Mouse (Mus musculus) frontal cortex, adult (tissue): ENCODE measurements around the gene Cdkn2c.

ENCODE experiments used
- ATAC-seq: cut with Nextera tagmentation; 2 replicates; pipeline ENCODE4 v1.9.2; 2017; ENCODE audit warnings: mild to moderate bottlenecking, moderate library complexity, mixed read lengths; ENCODE audit not compliant: low TSS enrichment

The Cdkn2c gene

DNA sequence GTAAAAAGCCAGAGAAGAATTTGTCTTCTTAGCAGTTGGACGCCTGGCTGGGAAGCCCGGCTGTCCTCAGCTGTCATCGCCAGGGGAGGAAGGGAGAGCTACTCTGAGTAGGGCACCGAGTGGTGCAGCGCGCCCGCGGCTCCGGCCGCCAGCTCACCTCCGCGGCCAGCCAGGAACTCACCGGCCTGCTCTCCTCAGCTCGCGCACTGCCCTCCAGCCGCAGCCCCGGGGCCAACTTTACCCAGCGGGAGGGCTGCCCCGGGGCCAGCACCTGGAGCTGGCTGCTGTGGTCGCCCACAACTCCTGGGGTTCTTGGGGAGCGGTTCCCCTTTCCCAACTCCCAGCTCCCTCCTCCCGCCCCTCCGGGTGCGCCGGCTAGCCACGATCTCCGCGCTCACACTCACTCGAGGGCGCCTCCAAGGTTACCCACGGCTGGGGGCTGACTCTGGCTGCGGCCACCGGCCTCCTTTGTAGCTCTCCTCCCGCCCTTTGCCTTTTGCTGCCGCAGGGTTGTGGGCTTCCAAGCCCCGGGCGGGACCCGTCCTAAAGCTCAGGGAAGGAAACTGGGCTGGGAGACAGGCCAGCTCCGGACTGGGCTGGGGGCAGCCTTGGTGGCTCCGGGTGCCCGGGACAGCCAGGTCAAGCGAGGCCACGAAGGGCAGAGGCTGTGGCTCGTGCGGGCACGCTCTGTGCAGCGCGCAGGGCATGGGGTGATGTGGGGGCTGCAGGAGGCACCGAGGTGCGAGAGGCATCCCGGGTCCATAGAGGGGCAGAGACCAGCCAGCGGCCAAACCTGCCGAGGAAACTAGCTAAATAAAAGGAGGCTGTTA is 9.8 kb downstream of the Cdkn2c start:
- ATAC-seq, result peak; percentile 72

DNA sequence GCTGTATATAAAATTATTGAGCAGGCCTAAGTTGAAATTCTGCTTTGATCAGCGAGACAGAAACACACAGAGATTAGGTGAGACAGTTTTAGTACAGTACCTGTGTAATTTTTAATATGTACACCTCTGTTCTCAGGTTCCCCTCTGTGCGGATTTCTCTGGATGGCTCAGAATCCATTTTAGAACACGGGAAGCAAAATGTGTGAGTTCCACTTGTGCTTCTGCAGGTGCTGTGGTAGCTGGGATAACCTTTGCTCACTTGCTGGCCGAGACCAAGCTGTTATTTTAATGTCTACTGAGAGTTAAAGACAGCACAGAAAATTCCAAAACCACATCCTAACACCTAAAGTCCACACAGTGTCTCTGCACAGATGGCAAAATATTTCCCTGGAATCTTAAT is 10.7 kb downstream of the Cdkn2c start:
- no peak for ATAC-seq

DNA sequence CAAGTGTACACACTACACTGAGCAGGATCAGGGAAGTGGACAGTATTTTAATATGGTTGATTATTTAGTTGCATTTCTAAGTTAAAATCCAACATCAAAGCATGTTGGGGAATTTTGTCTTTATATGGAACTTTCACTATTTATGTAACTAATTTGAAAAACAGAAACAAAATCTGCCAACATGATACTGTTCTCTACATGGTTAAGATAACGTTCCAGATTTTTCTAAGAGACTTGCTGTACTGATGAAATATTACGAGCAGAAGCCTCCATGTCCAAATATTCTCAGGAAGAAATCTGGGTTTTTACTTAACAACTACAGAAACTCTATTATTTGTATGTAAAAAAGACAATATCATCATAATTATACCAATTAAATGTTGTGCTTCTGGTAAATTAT is 11.3 kb downstream of the Cdkn2c start:
- ATAC-seq, result no peak

DNA sequence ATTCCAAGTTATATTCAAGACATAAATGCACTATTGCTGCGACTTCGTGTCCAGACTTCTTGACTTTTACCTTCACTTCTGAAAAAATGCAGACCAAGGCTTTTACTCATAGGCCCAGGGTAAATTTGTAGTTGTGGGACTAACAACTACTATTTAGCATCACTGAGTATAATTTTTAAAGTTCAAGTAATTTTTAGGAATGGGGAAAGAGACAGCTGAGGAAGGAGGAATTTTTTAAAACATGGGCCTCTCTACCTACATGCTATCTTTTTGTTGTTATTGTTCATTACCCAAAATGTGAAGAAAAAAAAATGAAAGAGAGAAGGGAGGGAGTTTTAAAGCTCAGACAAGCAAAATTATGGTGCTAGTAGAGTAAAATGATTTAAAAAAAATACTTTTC is 12.3 kb downstream of the Cdkn2c start:
- no peak for ATAC-seq

DNA sequence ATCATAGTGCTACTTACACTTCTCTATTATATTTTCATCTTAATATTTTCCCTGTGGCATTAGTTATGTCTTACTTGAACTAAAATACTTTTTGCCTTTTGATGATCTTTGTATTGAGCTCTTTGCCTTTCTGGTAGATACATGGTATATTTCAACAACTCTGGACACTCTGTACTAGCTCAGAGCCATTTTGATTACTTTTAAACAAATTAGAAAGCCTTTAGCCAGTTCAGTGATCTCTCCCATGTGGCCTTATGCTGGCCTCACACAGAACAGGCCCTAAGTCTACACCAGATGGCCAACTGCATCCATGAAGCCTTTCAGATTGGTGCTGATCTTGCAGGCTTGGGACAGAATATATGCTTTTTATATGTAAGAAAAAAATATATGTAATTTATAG is 13.7 kb downstream of the Cdkn2c start:
- ATAC-seq, result no peak

DNA sequence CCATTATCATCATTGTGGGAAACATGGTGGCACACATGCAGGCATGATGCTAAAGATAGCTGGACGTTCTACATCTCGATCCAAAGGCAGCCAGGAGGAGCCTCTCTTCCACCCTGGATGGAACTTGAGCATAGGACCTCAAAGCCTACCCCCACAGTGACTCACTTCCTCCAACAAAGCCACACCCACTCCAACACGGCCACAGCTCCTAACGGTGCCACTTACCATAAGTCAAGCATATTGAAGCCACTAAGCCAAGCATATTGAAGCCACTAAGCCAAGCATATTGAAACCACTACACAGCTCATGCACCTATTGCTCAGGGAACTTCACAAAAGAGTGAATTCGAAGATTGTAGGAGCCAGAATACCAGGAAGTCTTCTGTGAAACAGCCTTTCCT is 17.7 kb downstream of the Cdkn2c start:
- no peak for ATAC-seq

DNA sequence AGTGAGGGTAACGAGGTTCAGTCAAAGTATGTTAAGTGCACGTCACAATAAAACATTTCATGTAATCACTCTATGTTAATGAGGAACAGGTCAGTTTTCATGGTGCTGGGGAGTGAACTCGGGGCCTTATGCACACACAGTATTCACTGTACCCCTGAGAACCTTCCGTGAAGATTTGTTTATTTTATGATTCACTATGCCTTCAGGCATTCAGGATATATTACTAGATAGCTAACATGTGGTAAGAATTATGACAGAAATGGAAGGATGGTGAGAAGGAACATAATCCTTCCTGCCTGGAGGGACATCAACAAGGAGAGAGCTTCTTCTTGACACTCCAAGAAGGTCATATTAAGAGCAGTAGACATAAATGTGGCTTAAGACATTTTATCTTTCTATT is 19.7 kb downstream of the Cdkn2c start:
- no peak for ATAC-seq

DNA sequence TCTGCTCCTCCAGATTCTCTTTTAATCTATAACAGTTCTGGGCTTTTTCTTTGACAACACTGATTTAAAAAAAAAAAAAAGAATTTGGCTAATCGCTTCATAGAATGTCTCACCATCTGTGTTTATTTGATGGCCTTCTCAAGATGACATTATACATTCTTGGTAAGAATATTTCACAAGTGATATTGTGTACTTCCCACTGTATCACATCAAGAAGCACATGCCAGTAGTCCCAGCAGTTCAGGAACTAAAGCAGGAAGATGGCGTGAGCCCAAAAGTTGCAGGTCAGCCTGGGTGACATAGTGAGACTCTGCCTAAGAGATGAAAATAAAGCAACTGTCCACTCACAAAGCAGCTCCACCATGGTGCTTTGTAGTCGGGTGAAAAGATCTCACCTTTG is 25.5 kb downstream of the Cdkn2c start:
- ATAC-seq, result no peak

DNA sequence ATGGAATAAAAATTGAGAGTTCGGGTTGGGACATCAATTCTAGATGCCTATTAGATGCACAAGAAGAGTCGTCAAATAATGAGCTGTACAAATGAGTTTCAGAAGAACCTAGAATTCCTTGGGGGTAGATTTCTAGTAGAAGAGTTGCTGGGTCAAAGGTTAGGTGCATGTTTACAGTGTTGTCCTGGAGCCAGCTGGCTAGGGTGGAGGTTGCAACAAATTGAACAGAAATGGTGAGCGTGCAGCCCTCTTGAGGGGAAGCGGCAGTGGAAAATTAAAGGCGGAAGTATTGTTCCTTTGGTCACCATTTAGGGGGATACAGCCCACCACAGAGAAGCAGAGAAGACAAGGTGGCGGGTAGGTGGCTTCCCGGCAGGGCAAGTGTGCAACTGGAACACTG is 26.8 kb downstream of the Cdkn2c start:
- ATAC-seq, result no peak

DNA sequence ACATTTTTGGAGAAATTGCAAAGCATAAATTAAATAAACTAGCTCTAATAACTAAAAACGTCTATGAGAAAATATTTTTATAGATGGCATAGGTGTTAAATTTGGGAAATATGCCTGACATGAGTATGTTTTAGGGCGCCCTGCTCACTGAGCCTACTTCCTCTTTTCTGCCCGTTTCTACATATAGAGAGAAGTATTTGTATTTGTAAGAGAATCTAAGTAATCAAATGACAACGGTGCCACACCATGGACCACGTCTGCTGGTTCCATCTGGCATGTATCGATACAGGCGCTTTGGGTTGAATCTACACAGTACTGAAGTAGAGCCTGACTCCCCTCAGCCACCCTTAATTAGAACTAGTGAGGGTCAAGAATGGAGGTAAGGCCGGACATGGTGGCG is 27.6 kb downstream of the Cdkn2c start:
- ATAC-seq, result no peak

DNA sequence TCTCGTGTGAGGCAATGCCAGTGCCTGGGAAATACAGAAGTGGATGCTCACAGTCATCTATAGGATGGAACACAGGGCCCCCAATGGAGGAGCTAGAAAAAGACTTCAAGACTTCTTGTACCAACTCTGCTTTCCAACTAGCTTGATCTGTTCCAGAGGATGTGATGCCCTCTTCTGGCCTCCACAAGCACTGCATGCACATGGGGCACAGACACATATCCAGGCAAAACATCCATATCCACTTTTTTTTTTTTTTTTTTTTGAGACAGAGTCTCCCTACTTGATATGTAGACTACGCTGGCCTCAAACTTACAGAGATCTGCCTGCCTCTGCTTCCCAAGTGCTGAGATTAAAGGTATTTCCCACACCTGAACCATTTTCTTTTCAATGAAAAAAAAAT is 32.0 kb downstream of the Cdkn2c start:
- no peak for ATAC-seq

DNA sequence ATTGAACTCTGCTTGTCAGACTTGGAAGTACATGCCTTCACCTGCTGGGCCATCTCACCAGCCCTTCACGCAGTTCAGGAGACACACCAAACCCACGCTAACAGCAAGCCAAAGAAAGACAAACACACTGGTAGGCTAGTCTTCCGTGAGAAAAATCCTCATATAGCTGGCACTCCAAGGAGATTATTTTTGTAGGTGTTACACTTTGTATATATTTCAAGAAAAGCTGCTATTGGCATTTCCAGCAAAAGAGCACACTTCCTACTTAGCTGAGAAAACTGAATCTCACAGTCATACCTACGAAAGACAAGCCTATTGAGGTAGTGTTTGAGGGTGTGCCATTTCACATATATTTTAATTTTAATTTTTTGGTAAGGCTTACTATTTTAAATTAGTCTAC is 36.0 kb downstream of the Cdkn2c start:
- ATAC-seq, result peak; percentile 80

DNA sequence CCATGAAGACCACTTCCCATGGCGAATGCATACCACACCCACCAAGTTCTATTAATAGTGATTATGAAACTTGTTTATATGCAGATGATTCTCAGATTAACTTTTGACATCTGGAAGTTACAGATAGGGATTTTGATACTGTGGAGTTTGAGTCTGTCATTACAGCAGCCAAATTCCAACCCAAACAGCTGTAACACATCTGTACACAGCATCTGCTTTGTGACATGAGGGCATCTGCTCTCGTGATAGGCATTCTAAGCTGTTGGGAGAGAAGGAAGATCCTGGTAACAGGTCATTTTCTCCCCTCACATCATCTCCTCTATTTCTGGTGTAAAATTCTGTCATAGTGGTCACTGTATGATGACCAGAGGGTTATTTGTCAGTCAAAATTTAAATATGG is 36.8 kb downstream of the Cdkn2c start:
- ATAC-seq, result no peak

DNA sequence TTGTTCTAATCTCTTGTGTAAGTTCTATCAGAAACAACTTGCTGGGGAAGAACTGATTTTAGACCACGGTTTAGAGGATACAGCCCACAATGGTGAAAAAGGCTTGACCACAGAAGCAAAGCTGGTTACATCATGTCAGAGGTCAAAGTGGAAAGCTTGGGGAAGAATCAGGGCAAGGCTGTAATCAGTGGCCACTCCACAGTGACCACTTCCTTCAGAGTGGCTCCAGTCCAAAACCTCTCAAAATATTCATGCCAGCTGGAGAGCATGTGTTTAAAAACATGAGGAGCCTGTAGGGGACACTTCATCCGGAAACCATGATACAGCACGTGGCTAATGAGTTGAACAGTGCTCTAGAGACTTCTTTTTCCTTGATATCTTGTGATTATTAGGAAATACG is 54.4 kb downstream of the Cdkn2c start:
- ATAC-seq, result no peak
